Mouse (Mus musculus) intestine, embryonic 16.5 days (tissue): ENCODE measurements around the gene Rnase4. TPM values are rescaled to one million over a fixed set of nuclear protein-coding genes. Genes with fewer than 3 reads are reported as not detected.
A peak's percentile ranks its signal among the peaks of the same experiment; 100 is the strongest.

Source experiments
- ATAC-seq: fragments of 200-750 bp; cut with Nextera tagmentation; 2 replicates; pipeline ENCODE4 v1.8.0; 2017; ENCODE audit warnings: moderate TSS enrichment, moderate library complexity
- H3K27ac ChIP-seq: fragments of 300-500 bp; sonication (generic); 2 replicates; pipeline ENCODE4 v1.5.1; 2014; ENCODE audit warnings: mild to moderate bottlenecking, low read length
- H3K27me3 ChIP-seq: fragments of 300-500 bp; sonication (generic); replicated peaks from 2 replicates; pipeline ENCODE4 v1.6.1; 2014; ENCODE audit warnings: low read length, control low read depth, mixed read lengths; ENCODE audit not compliant: control insufficient read depth, insufficient read depth
- H3K36me3 ChIP-seq: fragments of 300-500 bp; sonication (generic); 2 replicates; pipeline ENCODE4 v1.6.1; 2014; ENCODE audit warnings: low read length, control low read depth; ENCODE audit not compliant: control insufficient read depth, insufficient read depth
- H3K4me1 ChIP-seq: fragments of 300-500 bp; sonication (generic); 2 replicates; pipeline ENCODE4 v1.6.1; 2014; ENCODE audit warnings: low read length, control low read depth, mixed read lengths; ENCODE audit not compliant: control insufficient read depth, insufficient read depth
- H3K4me2 ChIP-seq: fragments of 300-500 bp; sonication (generic); 2 replicates; pipeline ENCODE4 v1.6.1; 2014; ENCODE audit warnings: low read depth, low read length, control low read depth
- H3K4me3 ChIP-seq: fragments of 300-500 bp; sonication (generic); 2 replicates; pipeline ENCODE4 v1.5.1; 2014; ENCODE audit warnings: mild to moderate bottlenecking, low read length
- H3K9ac ChIP-seq: fragments of 300-500 bp; sonication (generic); 2 replicates; pipeline ENCODE4 v1.6.1; 2014; ENCODE audit warnings: low read depth, low read length
- H3K9me3 ChIP-seq: fragments of 300-500 bp; sonication (generic); 2 replicates; pipeline ENCODE4 v1.6.1; 2016; ENCODE audit warnings: low read length, control low read depth; ENCODE audit not compliant: control insufficient read depth
- WGBS: fragments of 180-500 bp; shearing (Covaris S2); extraction: QIAGEN DNeasy Blood & Tissue Kit; methylation state at CpG from one replicate; pipeline ENCODE4 v1.1.7; 2014; 5-methylcytosine and 5-hydroxymethylcytosine counted together
- polyA plus RNA-seq: library from polyadenylated mRNA; unstranded; fragments of >200 nt; fragmentation: Nextera tagmentation; extraction: Ambion mirVana; gene quantifications from 2 replicates; pipeline ENCODE4 v1.2.1, GENCODE M21; 2015

The Rnase4 gene
- polyA plus RNA-seq, 1 experiment from 2014 or later = 288 TPM

- no peak for ATAC-seq
- Histone ChIP-seq H3K27ac (no peak overlapping the region), H3K9me3 (no peaks in the 10 kb centered on the region), H3K4me1 (no peaks in the 10 kb centered on the region), H3K9ac (no peak overlapping the region), H3K27me3 (no peaks in the 10 kb centered on the region), H3K4me3 (no peak overlapping the region), H3K36me3 (no peaks in the 10 kb centered on the region), H3K4me2 (no peak overlapping the region)
- whole genome bisulfite sequencing = 92% methylated on average over 5 of the region's 5 CpGs
Observed at GRCm38 (mm10) chr14:51060761-51061160, 30.1 kb upstream of the Rnase4 start.

GRCm38 (mm10) chr14:51068956-51069355 is 21.9 kb upstream of the Rnase4 start:
- no peak overlapping the region for H3K9ac ChIP-seq
- 56% methylated on average over 5 of the region's 5 CpGs for WGBS
- peaks cover 8% of the 10 kb centered on the region; the same call in 1 of the 2 replicates for H3K4me1 ChIP-seq
- no peaks in the 10 kb centered on the region for H3K36me3 ChIP-seq
- no peak overlapping the region for H3K4me2 ChIP-seq
- H3K9me3 ChIP-seq = no peaks in the 10 kb centered on the region
- no peak for ATAC-seq
- H3K27ac ChIP-seq = no peak overlapping the region
- no peak overlapping the region for H3K4me3 ChIP-seq
- H3K27me3 ChIP-seq = no peaks in the 10 kb centered on the region

DNA sequence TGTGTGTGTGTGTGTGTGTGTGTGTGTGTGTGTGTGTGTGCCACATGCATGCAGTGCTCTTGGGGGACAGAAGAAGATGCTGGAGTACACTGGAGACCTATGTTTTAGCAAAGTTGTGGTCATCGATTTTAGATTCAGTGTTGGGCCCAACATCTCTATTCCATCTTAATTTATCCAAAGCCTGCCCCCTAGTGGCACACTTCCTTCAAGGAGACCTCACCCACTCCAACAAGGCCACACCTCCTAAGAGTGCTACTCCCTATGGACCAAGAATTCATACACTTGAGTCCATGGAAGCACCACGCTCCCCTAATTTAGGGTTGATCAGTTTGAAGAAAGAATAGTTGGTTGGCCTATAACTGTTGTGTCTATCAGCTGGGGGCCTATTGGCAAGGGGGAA is 21.3 kb upstream of the Rnase4 start:
- Histone ChIP-seq H3K4me1 (peaks cover 8% of the 10 kb centered on the region; the same call in 1 of the 2 replicates), H3K4me3 (no peak overlapping the region), H3K27me3 (no peaks in the 10 kb centered on the region), H3K4me2 (no peak overlapping the region), H3K9ac (no peak overlapping the region), H3K36me3 (no peaks in the 10 kb centered on the region), H3K27ac (no peak overlapping the region), H3K9me3 (no peaks in the 10 kb centered on the region)
- WGBS = 94% methylated on average over 2 of the region's 2 CpGs
- ATAC-seq = no peak

- no peak within 1 kb of the TSS for H3K9ac ChIP-seq
- H3K27ac ChIP-seq = no peak within 1 kb of the TSS
- no peak within 1 kb of the TSS for H3K4me3 ChIP-seq
- no peaks in the 10 kb centered on the region for H3K4me1 ChIP-seq
- H3K36me3 ChIP-seq = no peaks in the 10 kb centered on the region
- H3K9me3 ChIP-seq = no peaks in the 10 kb centered on the region
- 88% methylated on average over 3 of the region's 3 CpGs for WGBS
- no peak within 1 kb of the TSS for H3K4me2 ChIP-seq
- ATAC-seq = no peak
- no peaks in the 10 kb centered on the region for H3K27me3 ChIP-seq
Observed at GRCm38 (mm10) chr14:51074335-51074734, 16.5 kb upstream of the Rnase4 start, which contains the start of gene Olfr750. Gene Olfr750, minus strand, starts transcription at chr14:51074435.

- Histone ChIP-seq H3K27me3 (no peaks in the 10 kb centered on the region), H3K27ac (no peak overlapping the region), H3K4me3 (no peak overlapping the region), H3K9ac (no peak overlapping the region), H3K4me2 (no peak overlapping the region), H3K9me3 (no peaks in the 10 kb centered on the region), H3K4me1 (peaks cover 3% of the 10 kb centered on the region; the same call in 1 of the 2 replicates), H3K36me3 (no peaks in the 10 kb centered on the region)
- ATAC-seq = no peak
- WGBS = 85% methylated on average over 1 of the region's 1 CpGs
Observed at GRCm38 (mm10) chr14:51079180-51079579, 11.7 kb upstream of the Rnase4 start.

DNA sequence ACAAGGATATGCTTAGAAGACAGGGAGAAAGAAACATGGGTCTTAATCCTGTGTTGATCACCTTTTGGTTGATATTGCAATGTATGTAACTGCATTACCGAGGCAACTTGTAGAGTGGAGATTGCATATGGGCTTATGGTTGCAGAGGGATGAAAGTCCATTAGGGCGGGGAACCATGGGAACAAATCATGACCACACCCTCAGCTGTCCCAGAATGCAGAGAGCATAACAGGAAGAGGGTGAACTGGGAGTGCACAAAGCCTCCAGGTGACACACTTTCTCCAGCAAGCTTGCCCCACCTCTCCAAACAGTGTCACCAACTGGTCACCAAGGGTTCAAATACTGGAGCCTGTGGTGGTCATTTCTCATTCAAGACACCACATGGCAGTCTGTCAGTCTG is 9.8 kb upstream of the Rnase4 start:
- WGBS = 61% methylated on average over 2 of the region's 2 CpGs
- Histone ChIP-seq H3K4me1 (peaks cover 3% of the 10 kb centered on the region; the same call in 1 of the 2 replicates), H3K9ac (no peak overlapping the region), H3K9me3 (no peaks in the 10 kb centered on the region), H3K4me2 (no peak overlapping the region), H3K4me3 (no peak overlapping the region), H3K36me3 (no peaks in the 10 kb centered on the region), H3K27ac (no peak overlapping the region), H3K27me3 (no peaks in the 10 kb centered on the region)
- ATAC-seq = peak; percentile 86

GRCm38 (mm10) chr14:51082599-51083581 is 8.0 kb upstream of the Rnase4 start:
- Histone ChIP-seq H3K27ac (0 out of 2 replicates have a peak overlapping the region, but pooled peaks have one; percentile 21), H3K4me3 (peak overlapping the region; percentile 63), H3K27me3 (no peaks in the 10 kb centered on the region), H3K9ac (peak overlapping the region; percentile 72), H3K4me1 (peaks cover 3% of the 10 kb centered on the region; the same call in 1 of the 2 replicates), H3K36me3 (no peaks in the 10 kb centered on the region), H3K4me2 (peak overlapping the region; percentile 79), H3K9me3 (no peaks in the 10 kb centered on the region)
- ATAC-seq = peak; percentile 54
- WGBS = 4% methylated on average over 38 of the region's 40 CpGs

- no peaks in the 10 kb centered on the region for H3K36me3 ChIP-seq
- ATAC-seq = no peak
- no peak overlapping the region for H3K9ac ChIP-seq
- no peaks in the 10 kb centered on the region for H3K9me3 ChIP-seq
- 23% methylated on average over 7 of the region's 7 CpGs for WGBS
- peak overlapping the region; percentile 79 for H3K4me2 ChIP-seq
- peak overlapping the region; percentile 63 for H3K4me3 ChIP-seq
- no peak overlapping the region for H3K27ac ChIP-seq
- H3K4me1 ChIP-seq = peaks cover 5% of the 10 kb centered on the region; the same call in 1 of the 2 replicates
- H3K27me3 ChIP-seq = no peaks in the 10 kb centered on the region
Observed at GRCm38 (mm10) chr14:51083805-51084204, 7.1 kb upstream of the Rnase4 start.

DNA sequence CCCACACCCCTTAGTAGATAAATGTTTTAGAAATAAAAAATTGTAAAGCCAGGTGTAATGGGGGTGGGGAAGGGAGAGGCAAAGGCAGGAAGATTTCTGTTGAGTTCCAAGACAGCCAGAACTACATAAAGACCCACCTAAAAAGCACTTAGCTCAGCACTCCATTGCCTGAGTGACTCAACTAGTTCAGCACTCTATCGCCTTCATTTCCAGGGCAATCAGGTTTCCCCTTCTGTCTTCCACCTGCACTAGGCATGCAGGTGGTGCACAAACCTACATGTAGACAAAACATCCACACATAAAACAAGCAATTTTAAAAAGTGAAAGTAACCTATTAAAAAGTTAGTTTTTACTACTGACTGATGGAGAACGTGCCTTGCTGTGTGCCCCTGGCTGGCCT is 5.8 kb upstream of the Rnase4 start:
- Histone ChIP-seq H3K4me2 (no peak overlapping the region), H3K36me3 (no peaks in the 10 kb centered on the region), H3K4me3 (no peak overlapping the region), H3K4me1 (peaks cover 5% of the 10 kb centered on the region; the same call in 1 of the 2 replicates), H3K27me3 (no peaks in the 10 kb centered on the region), H3K27ac (no peak overlapping the region), H3K9me3 (no peaks in the 10 kb centered on the region), H3K9ac (no peak overlapping the region)
- no peak for ATAC-seq
- 77% methylated on average over 2 of the region's 2 CpGs for WGBS
